Mouse (Mus musculus): ENCODE data around the gene Pparg. TPM values are rescaled to one million over a fixed set of nuclear protein-coding genes. Genes with fewer than 3 reads are reported as not detected.

Gene Pparg
- polyA plus RNA-seq, 1 experiment: 5.2 TPM

- Histone ChIP-seq H3K4me3 (ENCODE audit: low read depth, low read length) (no peak overlapping the region), H3K27ac (ENCODE audit: insufficient read depth, low read depth, low read length) (no peak overlapping the region), H3K36me3 (ENCODE audit: control insufficient read depth, insufficient read depth, low read length) (no peaks in the 10 kb centered on the region), H3K4me1 (ENCODE audit: control insufficient read depth, insufficient read depth, insufficient read length, low read length) (no peaks in the 10 kb centered on the region), H3K27me3 (ENCODE audit: control insufficient read depth, insufficient read depth, low read length) (no peaks in the 10 kb centered on the region)
- WGBS: 91% methylated on average over 4 of the region's 4 CpGs
- TF ChIP-seq POLR2A (IDR thresholded peaks at IDR 0.05; ENCODE audit: low read depth, low read length): no peak
- TF ChIP-seq CTCF (IDR thresholded peaks at IDR 0.05; ENCODE audit: extremely low read depth, insufficient read length, insufficient replicate concordance, low read depth, low read length): no peak
Measured at GRCm38 (mm10) chr6:115319686-115320085, 41.1 kb upstream of the Pparg start.

- WGBS: 71% methylated on average over 8 of the region's 8 CpGs
- Histone ChIP-seq H3K4me1 (ENCODE audit: control insufficient read depth, insufficient read depth, insufficient read length, low read length) (no peaks in the 10 kb centered on the region), H3K27me3 (ENCODE audit: control insufficient read depth, insufficient read depth, low read length) (no peaks in the 10 kb centered on the region), H3K4me3 (ENCODE audit: low read depth, low read length) (no peak overlapping the region), H3K27ac (ENCODE audit: insufficient read depth, low read depth, low read length) (no peak overlapping the region), H3K36me3 (ENCODE audit: control insufficient read depth, insufficient read depth, low read length) (no peaks in the 10 kb centered on the region)
- TF ChIP-seq CTCF (IDR thresholded peaks at IDR 0.05; ENCODE audit: extremely low read depth, insufficient read length, insufficient replicate concordance, low read depth, low read length) (no peak), POLR2A (IDR thresholded peaks at IDR 0.05; ENCODE audit: low read depth, low read length) (no peak)
Measured at GRCm38 (mm10) chr6:115320927-115321714, 39.6 kb upstream of the Pparg start.

- Histone ChIP-seq H3K27ac (ENCODE audit: insufficient read depth, low read depth, low read length) (no peak overlapping the region), H3K4me1 (ENCODE audit: control insufficient read depth, insufficient read depth, insufficient read length, low read length) (no peaks in the 10 kb centered on the region), H3K27me3 (ENCODE audit: control insufficient read depth, insufficient read depth, low read length) (no peaks in the 10 kb centered on the region), H3K36me3 (ENCODE audit: control insufficient read depth, insufficient read depth, low read length) (no peaks in the 10 kb centered on the region), H3K4me3 (ENCODE audit: low read depth, low read length) (no peak overlapping the region)
- WGBS: 63% methylated on average over 6 of the region's 6 CpGs
- TF ChIP-seq CTCF (IDR thresholded peaks at IDR 0.05; ENCODE audit: extremely low read depth, insufficient read length, insufficient replicate concordance, low read depth, low read length) (no peak), POLR2A (IDR thresholded peaks at IDR 0.05; ENCODE audit: low read depth, low read length) (no peak)
Measured at GRCm38 (mm10) chr6:115321883-115322351, 38.8 kb upstream of the Pparg start.

- no peaks in the 10 kb centered on the region for H3K36me3 ChIP-seq (ENCODE audit: control insufficient read depth, insufficient read depth, low read length)
- H3K4me1 ChIP-seq (ENCODE audit: control insufficient read depth, insufficient read depth, insufficient read length, low read length): no peaks in the 10 kb centered on the region
- 96% methylated on average over 5 of the region's 5 CpGs for WGBS
- H3K4me3 ChIP-seq (ENCODE audit: low read depth, low read length): no peak overlapping the region
- H3K27ac ChIP-seq (ENCODE audit: insufficient read depth, low read depth, low read length): no peak overlapping the region
- TF ChIP-seq POLR2A (IDR thresholded peaks at IDR 0.05; ENCODE audit: low read depth, low read length) (no peak), CTCF (IDR thresholded peaks at IDR 0.05; ENCODE audit: extremely low read depth, insufficient read length, insufficient replicate concordance, low read depth, low read length) (no peak)
- H3K27me3 ChIP-seq (ENCODE audit: control insufficient read depth, insufficient read depth, low read length): no peaks in the 10 kb centered on the region
Measured at GRCm38 (mm10) chr6:115322956-115323355, 37.8 kb upstream of the Pparg start.

GRCm38 (mm10) chr6:115330964-115331363 lies 29.8 kb upstream of the Pparg start:
- H3K4me3 ChIP-seq (ENCODE audit: low read depth, low read length): no peak overlapping the region
- H3K4me1 ChIP-seq (ENCODE audit: control insufficient read depth, insufficient read depth, insufficient read length, low read length): no peaks in the 10 kb centered on the region
- no peak for TF ChIP-seq POLR2A (IDR thresholded peaks at IDR 0.05; ENCODE audit: low read depth, low read length)
- H3K36me3 ChIP-seq (ENCODE audit: control insufficient read depth, insufficient read depth, low read length): no peaks in the 10 kb centered on the region
- no peak overlapping the region for H3K27ac ChIP-seq (ENCODE audit: insufficient read depth, low read depth, low read length)
- no peaks in the 10 kb centered on the region for H3K27me3 ChIP-seq (ENCODE audit: control insufficient read depth, insufficient read depth, low read length)

GRCm38 (mm10) chr6:115333099-115333694 lies 27.6 kb upstream of the Pparg start:
- Histone ChIP-seq H3K4me1 (ENCODE audit: control insufficient read depth, insufficient read depth, insufficient read length, low read length) (no peaks in the 10 kb centered on the region), H3K4me3 (ENCODE audit: low read depth, low read length) (no peak overlapping the region), H3K36me3 (ENCODE audit: control insufficient read depth, insufficient read depth, low read length) (no peaks in the 10 kb centered on the region), H3K27ac (ENCODE audit: insufficient read depth, low read depth, low read length) (no peak overlapping the region), H3K27me3 (ENCODE audit: control insufficient read depth, insufficient read depth, low read length) (no peaks in the 10 kb centered on the region)
- 27% methylated on average over 2 of the region's 2 CpGs for WGBS
- no peak for TF ChIP-seq CTCF (IDR thresholded peaks at IDR 0.05; ENCODE audit: extremely low read depth, insufficient read length, insufficient replicate concordance, low read depth, low read length)
- TF ChIP-seq POLR2A (IDR thresholded peaks at IDR 0.05; ENCODE audit: low read depth, low read length): no peak

- Histone ChIP-seq H3K4me1 (ENCODE audit: control insufficient read depth, insufficient read depth, insufficient read length, low read length) (no peaks in the 10 kb centered on the region), H3K27me3 (ENCODE audit: control insufficient read depth, insufficient read depth, low read length) (no peaks in the 10 kb centered on the region), H3K27ac (ENCODE audit: insufficient read depth, low read depth, low read length) (no peak overlapping the region), H3K4me3 (ENCODE audit: low read depth, low read length) (no peak overlapping the region), H3K36me3 (ENCODE audit: control insufficient read depth, insufficient read depth, low read length) (no peaks in the 10 kb centered on the region)
- no peak for TF ChIP-seq POLR2A (IDR thresholded peaks at IDR 0.05; ENCODE audit: low read depth, low read length)
- TF ChIP-seq CTCF (IDR thresholded peaks at IDR 0.05; ENCODE audit: extremely low read depth, insufficient read length, insufficient replicate concordance, low read depth, low read length): no peak
- WGBS: 84% methylated on average over 6 of the region's 6 CpGs
Measured at GRCm38 (mm10) chr6:115335536-115335935, 25.2 kb upstream of the Pparg start.

Measured in small intestine, adult 2 months (tissue).